ENCODE assay signal across 8 mouse cellular contexts in the genomic region with DNA sequence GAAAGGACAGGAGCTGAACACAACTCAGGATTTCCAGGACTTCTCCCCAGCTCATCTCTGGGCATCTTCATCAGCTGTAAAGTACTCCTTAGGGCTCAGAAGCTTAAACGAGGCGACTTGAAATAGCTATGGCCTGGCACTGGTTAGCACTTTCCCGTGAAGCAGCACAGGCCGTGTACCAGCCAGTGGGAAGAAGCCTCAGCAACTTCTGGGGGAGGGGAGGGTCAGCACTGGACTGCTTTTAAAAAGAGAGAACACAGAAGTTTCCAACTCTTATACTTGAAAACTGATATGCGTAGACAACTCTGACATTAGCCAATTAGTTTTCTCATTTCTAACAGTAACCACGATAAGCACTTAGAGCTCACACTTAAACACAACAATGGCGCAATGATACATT. TPM values are rescaled to one million over a fixed set of nuclear protein-coding genes. Genes with fewer than 3 reads are reported as not detected.
DNase-seq lines count a peak whose midpoint lies in the region; ATAC-seq and TF ChIP-seq lines count a peak whose summit lies in the region.

No protein-coding gene starts in this region.

- intact Hi-C loops in left cerebral cortex, postnatal 4 days (cut with DNase I), result no loop called here

- H3K27me3 ChIP-seq in forebrain, embryonic 16.5 days (replicated peaks; ENCODE audit: control insufficient read depth, insufficient read depth, low read length), result no peaks in the 10 kb centered on the region
- no peaks in the 10 kb centered on the region for H3K27me3 ChIP-seq in limb, embryonic 13.5 days
- H3K27me3 ChIP-seq in stomach, embryonic 14.5 days (ENCODE audit: control insufficient read depth, insufficient read depth, low read length), result no peaks in the 10 kb centered on the region

- WGBS in lung, adult 2 months, result 29% methylated on average over 7 of the region's 7 CpGs
- 48% methylated on average over 7 of the region's 7 CpGs for WGBS in forebrain, embryonic 16.5 days
- WGBS in limb, embryonic 13.5 days, result 44% methylated on average over 7 of the region's 7 CpGs
- WGBS in stomach, embryonic 14.5 days, result 30% methylated on average over 7 of the region's 7 CpGs

- peak overlapping the region; percentile 23 for H3K4me3 ChIP-seq in lung, adult 2 months (replicated peaks; ENCODE audit: extremely low read depth, low read depth, low read length)
- no peak overlapping the region for H3K4me3 ChIP-seq in forebrain, embryonic 16.5 days (replicated peaks; ENCODE audit: low read length)
- H3K4me3 ChIP-seq in limb, embryonic 13.5 days, result peak overlapping the region; percentile 74
- peak overlapping the region; percentile 52 for H3K4me3 ChIP-seq in stomach, embryonic 14.5 days (ENCODE audit: low read depth, low read length)

- TF ChIP-seq CTCF in lung, adult 2 months (IDR thresholded peaks at IDR 0.05; ENCODE audit: insufficient read depth, low read length), result no peak

- TF ChIP-seq POLR2A in lung, adult 2 months (IDR thresholded peaks at IDR 0.05; ENCODE audit: borderline replicate concordance, extremely low read depth, low read depth, low read length), result no peak

- ATAC-seq in forebrain, embryonic 16.5 days, result no peak
- ATAC-seq in limb, embryonic 13.5 days (ENCODE audit: low FRiP score, low read depth), result no peak
- ATAC-seq in stomach, embryonic 14.5 days (ENCODE audit: insufficient number of reproducible peaks, insufficient read depth, low FRiP score, low read depth), result no peak

- H3K4me2 ChIP-seq in forebrain, embryonic 16.5 days (ENCODE audit: low read length), result peak overlapping the region; percentile 62; the same call in 1 of the 2 replicates
- H3K4me2 ChIP-seq in limb, embryonic 13.5 days (replicated peaks), result peak overlapping the region; percentile 71
- peak overlapping the region; percentile 74 for H3K4me2 ChIP-seq in stomach, embryonic 14.5 days (replicated peaks; ENCODE audit: low read depth, low read length)

- no peak for DNase-seq in lung, adult 2 months
- DNase-seq in lung, adult 18-20 months, result no peak
- no peak for DNase-seq in testis, postnatal 14 days (ENCODE audit: low spot score)
- DNase-seq in layer of hippocampus, postnatal 36 days, result no peak
- no peak for DNase-seq in left cerebral cortex, postnatal 4 days

- no peaks in the 10 kb centered on the region for H3K9me3 ChIP-seq in forebrain, embryonic 16.5 days (ENCODE audit: control insufficient read depth, low read length)
- no peaks in the 10 kb centered on the region for H3K9me3 ChIP-seq in limb, embryonic 13.5 days
- no peaks in the 10 kb centered on the region for H3K9me3 ChIP-seq in stomach, embryonic 14.5 days (ENCODE audit: control insufficient read depth, low read depth, low read length)

- no peak overlapping the region for H3K9ac ChIP-seq in forebrain, embryonic 16.5 days (replicated peaks; ENCODE audit: low read depth, low read length)
- H3K9ac ChIP-seq in limb, embryonic 13.5 days, result peak overlapping the region; percentile 19; the same call in 1 of the 2 replicates
- 0 out of 2 replicates have a peak overlapping the region, but pooled peaks have one; percentile 11 for H3K9ac ChIP-seq in stomach, embryonic 14.5 days (replicated peaks; ENCODE audit: low read depth, low read length)

- peaks cover 11% of the 10 kb centered on the region for H3K4me1 ChIP-seq in lung, adult 2 months (ENCODE audit: control insufficient read depth, insufficient read depth, low read length)
- peaks cover 15% of the 10 kb centered on the region for H3K4me1 ChIP-seq in forebrain, embryonic 16.5 days (replicated peaks; ENCODE audit: control insufficient read depth, insufficient read depth, low read length)
- peaks cover 33% of the 10 kb centered on the region for H3K4me1 ChIP-seq in limb, embryonic 13.5 days
- H3K4me1 ChIP-seq in stomach, embryonic 14.5 days (ENCODE audit: control insufficient read depth, insufficient read depth, low read length), result peaks cover 15% of the 10 kb centered on the region; the same call in 1 of the 2 replicates

- H3K36me3 ChIP-seq in forebrain, embryonic 16.5 days (ENCODE audit: control insufficient read depth, insufficient read depth), result no peaks in the 10 kb centered on the region
- no peaks in the 10 kb centered on the region for H3K36me3 ChIP-seq in limb, embryonic 13.5 days
- peaks cover 3% of the 10 kb centered on the region; the same call in 1 of the 2 replicates for H3K36me3 ChIP-seq in stomach, embryonic 14.5 days (ENCODE audit: control insufficient read depth, insufficient read depth, low read length)

- H3K27ac ChIP-seq in forebrain, embryonic 16.5 days (ENCODE audit: low read length), result no peak overlapping the region
- H3K27ac ChIP-seq in limb, embryonic 13.5 days, result no peak overlapping the region
- no peak overlapping the region for H3K27ac ChIP-seq in stomach, embryonic 14.5 days (ENCODE audit: low read length)

RNA-seq across cellular contexts. Expression of gene Ugp2, which starts 2.5 kb away (rescaled TPM):
- polyA plus RNA-seq in lung, adult 2 months (2012; rRNA removed), result 4.8 and 9.8 TPM in 2 replicates
- 53.7 and 61.6 TPM in 2 replicates for polyA plus RNA-seq in forebrain, embryonic 16.5 days (2015; fragmentation: Nextera tagmentation; extraction: Ambion mirVana)
- polyA plus RNA-seq in limb, embryonic 13.5 days (2015; fragmentation: Nextera tagmentation; extraction: Ambion mirVana), result 101 and 109 TPM in 2 replicates
- 82.2 and 87.0 TPM in 2 replicates for polyA plus RNA-seq in stomach, embryonic 14.5 days (2014; fragmentation: Nextera tagmentation; extraction: Ambion mirVana)
- total RNA-seq in layer of hippocampus, postnatal 36 days (2021), result 10 to 100 TPM; 81.6 to 90.6 TPM
- 10 to 100 TPM; 77.8 to 88.7 TPM for total RNA-seq in left cerebral cortex, postnatal 4 days (2021)
